Mouse (Mus musculus) right cerebral cortex, postnatal 10 days (tissue): ENCODE results near the gene Atp8a2.

Experiments used
- DNase-seq, 2 experiments: peaks; one replicate each; pipeline ENCODE4 v3.0.0; 2021; ENCODE audit warnings: low spot score in 2 of 2

The Atp8a2 gene

DNA sequence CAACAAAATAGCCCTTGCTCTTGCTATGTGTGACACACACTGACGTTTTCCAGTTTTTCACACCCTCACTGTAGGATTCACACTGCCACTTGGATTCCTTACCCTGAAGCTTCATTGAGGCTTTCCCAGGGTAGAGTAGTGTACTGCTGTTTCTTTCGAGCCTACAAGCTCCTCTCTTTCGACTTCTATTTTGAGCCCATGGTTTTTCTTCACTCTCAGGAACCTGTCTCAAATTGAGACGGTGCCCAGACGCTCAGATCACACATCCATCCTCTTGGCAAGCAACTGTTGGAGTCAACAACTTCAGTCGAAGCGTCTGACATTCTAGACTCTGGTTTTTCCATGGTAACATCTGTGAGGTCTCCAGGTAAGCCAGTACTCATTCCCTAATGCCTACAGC is at the start of gene Atp8a2:
Atp8a2 (minus strand) TSS at position 296 of the 400 bp plus-strand sequence.
- DNase-seq = peak; percentile 41 to 60

DNA sequence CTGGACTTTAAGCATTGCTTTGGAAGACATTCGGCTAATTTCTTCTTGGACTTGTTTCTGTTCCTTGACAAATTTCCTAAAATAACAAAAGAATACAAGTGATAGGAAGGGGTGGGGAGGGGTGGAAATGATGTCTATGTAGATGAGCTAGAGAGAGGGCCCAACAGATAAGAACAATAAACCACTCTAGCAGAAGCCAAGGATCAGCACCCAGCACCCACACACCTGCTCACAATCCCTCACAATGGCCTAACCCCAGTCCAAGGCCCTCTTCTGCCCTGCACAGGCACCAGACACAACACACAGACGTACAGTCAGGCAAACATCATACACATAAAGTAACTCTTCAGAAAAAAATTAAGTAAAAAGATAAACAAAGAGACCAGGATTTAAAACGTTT is 41.6 kb upstream of the Atp8a2 start:
- DNase-seq = no peak

DNA sequence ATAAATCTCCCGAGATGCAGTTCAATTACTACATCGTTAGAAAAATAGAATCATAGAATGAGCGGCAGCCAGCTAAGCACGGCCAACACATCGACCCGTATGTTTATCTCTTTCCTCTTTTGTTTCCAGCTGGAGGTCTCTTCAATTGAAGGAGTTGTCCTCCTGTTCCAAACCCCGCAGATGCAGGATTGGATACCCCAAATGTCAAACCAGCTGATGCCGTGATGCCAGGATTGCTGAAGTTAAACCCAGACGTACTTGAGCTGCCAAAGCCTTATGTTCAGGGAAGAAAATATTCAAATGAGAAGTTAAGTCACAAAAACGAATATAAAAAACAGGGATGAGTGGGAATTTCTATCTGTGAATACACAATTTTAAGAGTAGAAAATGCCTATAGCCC is 22.9 kb upstream of the Atp8a2 start:
- peak; percentile 46 to 67 for DNase-seq

DNA sequence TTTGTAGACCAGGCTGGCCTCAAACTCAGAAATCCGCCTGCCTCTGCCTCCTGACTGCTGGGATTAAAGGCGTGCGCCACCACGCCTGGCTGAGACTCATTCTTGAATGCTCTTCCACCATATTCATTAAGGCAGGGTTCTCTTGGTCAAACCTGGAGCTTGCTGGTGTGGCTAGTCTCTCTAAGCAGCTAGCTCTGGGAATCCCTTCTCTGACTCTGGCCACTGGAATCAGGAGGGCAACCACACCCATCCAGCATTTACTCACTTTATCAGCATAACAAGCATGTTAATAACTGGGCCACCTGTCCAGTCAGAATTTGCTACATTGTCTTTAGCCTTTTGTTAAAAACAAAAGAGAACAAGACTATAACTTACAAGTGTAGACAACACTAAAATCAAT is 20.6 kb upstream of the Atp8a2 start:
- no peak for DNase-seq

DNA sequence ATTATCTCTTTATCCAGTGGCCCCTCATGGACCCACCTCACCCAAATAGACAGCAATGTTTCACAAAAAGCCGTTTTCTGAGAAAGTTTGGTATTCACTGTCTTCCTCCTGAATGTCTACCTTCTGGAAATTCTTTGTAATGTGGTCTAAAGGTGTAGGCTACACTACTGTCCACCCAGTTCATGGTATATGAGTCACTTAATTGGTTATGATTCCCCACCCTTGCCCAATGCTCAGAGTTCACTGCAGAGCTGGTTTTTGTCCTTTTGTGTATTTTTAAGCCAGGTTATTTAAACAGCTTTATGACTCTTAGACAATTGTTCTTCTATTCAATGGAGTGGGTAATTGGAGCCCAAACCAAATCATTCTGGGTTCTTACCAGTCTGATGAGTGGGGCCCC is 19.1 kb upstream of the Atp8a2 start:
- DNase-seq = no peak

DNA sequence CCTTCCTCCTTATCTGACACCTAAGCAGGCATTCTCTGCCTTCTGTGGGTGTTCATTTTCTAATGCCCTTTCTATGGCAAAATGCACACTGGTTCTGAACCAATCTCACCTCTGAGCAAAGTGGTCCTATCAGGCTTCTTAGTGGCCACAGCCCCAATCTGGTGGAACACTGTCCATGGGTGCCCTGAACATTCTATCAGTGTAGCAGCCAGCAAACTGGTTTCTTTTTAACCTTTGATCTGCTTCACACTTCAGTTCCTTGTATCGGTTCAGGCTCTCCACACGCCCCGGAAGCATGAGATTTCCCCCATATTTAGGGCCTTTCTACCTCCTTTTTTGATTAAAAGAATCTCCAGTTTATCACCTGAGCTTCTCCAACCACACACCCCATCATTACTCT is 18.0 kb upstream of the Atp8a2 start:
- no peak for DNase-seq

DNA sequence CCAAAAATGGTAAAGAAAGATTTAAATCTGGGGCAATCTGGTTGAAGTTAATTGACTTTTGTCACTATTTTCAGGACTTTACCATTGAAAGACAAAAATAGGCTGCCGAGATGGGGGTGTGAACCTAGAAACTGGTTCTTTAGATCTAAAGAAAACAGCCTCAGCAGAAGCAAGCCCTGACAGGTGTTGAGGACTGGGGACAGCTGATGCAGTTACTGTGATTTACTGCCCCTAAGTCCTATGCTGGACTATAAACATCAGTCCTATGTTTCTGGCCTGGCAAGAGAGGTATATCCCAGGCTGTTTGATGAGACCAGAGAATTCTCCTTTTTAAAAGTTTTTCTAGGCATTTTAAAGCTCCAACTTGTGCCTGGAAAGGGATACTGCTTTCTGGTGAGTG is 17.1 kb upstream of the Atp8a2 start:
- no peak for DNase-seq

DNA sequence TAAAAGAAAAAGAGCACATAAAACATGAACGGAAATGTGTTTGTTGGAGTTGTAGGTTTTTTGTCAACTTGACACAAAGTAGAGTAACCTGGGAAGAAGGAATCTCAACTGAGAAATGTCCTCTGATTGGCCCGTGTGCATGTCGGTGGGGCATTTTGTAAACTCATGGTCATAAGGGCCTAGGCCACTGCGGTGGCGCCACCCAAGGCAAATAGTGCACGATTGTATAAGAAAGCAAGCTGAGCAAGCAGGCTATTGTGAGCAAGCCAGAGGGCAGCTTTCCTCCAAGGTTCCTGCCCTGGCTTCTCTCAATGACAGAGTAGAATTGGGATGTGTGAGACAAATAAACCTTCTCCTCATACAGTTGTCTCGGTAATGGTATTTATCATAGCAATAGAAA is 12.2 kb upstream of the Atp8a2 start:
- no peak for DNase-seq

DNA sequence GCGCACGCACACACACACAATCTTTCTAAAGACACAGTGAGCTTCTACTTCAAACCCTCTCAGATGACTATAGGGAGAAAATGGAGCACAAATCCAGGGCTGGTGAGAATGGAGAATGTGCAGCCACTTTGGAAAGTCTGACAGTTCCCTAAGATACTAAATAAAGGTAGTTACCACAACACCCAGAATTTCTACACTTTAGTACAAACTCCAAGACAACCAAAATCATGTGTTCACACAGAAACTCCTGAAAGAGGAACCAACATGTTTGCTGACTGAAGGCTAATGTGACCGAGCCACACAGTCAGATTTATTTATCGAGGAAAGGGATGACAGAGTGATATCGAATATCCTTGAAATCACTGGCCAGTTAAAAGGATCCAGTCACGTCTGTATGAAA is 8.0 kb upstream of the Atp8a2 start:
- DNase-seq = peak in 1 of 2 experiments; percentile 9

DNA sequence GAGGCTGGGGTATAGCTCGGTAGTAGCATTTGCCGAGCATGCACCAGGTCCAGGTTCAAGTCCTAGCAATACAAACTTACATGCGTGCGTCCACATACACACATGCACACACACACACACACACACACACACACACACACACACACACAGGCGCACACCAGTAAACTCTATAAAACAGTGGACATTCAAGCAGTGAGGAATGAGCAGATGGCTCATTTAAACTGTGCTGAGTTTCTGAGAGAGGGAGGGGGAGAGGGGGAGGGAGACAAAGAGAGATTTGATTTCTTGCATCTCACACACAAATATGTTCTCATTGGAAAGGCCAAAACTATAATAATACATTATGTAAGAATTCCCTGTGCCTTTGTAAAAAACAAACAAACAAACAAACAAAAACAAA is 980 bp downstream of the Atp8a2 start:
- DNase-seq = peak in 1 of 2 experiments; percentile 38

DNA sequence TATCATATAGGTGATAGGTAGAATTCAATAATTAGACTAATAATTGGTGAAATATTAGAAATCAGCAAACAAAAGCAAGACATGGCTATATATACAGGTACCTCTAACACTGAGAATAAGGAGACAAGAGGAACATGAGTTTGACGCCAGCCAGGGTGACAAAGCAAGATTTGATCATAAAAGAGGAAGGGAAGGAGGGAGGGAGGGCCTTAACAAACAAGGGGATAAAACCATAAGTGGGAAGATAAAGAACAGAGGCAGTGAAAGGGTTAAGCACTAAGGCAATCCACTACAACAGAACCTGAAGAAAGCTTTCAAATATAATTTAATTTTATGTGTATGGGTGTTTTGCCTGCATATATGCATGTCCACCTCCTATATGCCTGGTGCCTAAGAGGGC is 2.4 kb downstream of the Atp8a2 start:
- no peak for DNase-seq

DNA sequence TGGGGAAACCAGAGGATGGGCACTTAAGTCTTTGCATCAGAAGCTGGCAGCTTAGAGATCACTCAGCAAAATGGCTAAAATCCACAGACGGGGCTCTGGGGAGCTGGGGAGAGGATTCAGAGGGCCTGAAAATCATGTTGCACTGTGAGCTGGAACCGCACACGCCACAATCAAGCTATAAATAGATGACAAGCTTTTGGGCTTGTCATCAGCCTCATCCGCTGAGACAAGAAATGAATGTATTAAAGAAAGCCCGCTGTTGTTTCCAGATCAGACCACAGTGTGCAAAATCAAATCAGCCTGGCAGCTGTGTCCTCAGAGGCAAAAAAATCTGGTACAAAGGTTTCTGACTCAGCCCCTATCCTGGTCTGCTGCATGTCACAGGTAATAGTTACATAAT is 7.2 kb downstream of the Atp8a2 start:
- no peak for DNase-seq

DNA sequence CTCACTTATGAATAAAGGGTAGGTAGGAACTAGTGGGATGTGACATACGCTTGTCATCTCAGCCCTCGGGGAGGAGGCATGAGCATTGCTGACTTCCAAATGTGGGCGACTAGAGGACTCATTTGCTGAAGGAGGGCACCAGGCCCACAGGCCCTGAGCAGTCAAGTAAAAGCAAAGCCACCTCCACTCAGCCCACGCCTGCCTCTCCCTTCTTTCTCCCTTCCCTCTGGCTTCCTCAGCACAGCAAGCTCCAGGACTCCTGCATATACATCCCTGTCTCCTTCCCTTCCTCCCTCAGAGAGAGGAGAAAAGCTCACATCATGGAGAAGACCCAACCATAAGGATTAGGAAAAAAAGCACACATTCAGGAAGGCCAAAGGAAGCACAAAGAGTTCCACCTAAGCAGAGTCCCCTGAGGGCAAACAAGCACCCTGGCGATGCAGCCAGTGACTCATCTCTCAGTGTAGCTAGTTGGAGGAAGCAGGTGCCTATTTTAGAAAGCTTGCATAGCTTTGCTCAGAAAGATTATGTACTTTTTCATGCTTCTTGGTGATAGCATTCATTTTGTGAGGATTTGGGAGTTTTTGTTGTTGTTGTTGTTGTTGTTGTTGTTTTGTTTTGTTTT is 8.7 kb downstream of the Atp8a2 start:
- DNase-seq = no peak

DNA sequence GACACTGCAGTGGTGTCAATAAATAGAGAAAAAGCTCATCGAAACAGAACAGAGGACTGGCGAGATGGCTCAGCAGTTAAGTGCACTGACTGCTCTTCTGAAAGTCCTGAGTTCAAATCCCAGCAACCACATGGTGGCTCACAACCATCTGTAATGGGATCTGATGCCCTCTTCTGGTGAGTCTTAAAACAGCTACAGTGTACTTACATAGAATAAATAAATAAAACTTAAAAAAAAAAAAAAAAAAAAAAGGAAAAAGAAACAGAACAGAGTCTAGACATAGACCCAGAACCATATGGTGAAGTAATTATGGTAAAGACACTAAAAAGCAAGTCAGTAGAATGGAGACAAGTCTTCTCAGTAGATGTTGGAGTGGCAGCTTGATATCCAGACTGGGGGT is 15.7 kb downstream of the Atp8a2 start:
- DNase-seq = no peak

DNA sequence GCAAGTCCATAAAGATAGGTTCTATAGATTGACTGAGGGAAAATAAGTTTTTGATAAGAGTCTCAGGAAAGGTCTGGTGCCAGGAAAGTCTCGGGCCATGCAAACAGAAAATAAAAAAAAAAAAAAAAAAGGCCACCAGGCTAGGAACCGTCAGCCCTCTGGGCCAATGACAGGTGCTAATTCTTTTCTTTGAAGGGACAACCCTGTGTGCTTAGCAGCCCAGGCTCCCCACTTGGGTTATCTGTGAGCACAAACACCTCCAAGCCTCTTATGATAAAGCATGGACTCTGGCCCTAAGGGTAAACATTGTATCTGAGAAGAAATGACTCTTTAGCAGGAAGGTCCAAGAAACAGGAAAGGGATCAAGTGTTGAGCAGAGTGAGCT is 18.4 kb downstream of the Atp8a2 start:
- no peak for DNase-seq

DNA sequence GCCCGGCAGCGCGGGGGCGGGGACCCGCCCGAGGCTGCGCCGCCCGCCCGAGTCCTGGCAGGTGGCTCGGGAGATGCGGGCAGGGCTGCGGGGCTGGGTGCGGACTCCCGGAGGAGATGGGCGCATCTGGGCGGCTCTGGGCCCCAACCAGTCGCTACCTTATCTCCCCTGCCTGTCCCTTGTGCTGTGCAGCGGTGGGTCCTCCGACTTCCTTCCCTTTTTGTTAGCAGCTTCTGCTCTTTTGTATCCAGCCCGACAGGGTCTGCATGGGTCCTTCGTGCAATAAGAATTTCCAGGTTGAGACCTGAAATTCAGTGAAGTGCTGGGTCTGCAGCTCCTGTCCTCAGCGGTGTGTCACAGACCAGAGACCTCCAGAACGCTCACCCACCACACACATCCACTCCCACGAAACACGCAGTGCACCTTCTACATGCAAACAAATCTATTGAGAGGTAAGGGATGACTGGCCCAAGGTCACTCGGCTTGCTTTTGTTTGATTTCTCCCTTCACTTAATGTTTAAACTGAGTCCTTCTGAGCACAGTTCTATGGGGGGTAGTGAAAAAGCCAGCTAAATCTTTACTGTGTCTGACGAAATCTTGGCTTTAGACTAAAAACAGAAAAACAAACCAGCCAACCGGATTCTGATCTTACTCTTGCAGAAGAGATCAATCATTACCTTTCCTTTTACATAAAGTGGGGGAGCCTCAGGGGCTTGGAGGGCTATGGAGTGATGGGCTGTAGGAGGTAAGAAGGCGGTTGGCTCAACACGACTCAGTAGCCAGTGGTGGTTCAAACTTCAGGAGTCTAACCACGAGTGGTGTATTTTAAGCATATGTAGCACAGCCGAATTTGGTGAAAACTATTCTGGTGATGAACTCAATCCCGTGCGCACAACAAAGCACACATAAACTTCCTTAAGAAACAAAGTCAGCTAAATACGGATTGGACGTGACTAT is 19.1 kb downstream of the Atp8a2 start:
- peak; percentile 58 to 62 for DNase-seq

DNA sequence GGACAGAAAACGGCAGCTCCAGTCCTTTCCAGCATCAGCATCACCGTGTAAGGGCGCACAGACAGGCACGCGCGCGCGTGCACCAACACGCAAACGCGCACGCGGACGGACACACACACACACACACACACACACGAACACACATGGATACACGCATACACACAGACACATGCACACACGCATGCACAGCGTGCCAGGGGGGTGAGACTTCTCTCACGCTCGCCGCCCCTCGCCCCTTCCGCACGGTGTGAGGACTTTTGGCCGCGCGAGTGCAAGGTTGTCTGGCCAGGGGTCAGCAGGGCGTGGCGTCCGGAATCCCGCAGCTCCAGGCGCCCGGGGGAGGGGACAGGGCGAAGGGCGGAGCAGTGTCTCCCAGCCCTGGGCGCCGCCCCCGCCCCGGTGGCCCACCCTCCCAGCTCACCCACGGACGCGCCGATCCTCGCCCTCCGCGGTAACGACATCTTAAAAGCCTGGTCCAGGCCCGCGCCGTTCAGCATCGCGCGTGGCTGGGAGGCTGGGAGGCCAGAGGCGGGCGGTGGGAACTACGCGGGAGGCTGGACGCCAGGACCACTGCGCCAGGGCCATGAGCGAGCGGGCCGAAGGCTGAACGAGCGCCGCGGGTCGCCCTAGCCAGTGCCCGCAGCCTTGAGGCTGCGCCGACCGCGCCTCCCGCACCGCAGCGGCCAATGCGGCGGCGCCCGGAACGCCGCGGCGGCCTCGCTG is 19.9 kb downstream of the Atp8a2 start:
- DNase-seq = peak; percentile 82 to 89

DNA sequence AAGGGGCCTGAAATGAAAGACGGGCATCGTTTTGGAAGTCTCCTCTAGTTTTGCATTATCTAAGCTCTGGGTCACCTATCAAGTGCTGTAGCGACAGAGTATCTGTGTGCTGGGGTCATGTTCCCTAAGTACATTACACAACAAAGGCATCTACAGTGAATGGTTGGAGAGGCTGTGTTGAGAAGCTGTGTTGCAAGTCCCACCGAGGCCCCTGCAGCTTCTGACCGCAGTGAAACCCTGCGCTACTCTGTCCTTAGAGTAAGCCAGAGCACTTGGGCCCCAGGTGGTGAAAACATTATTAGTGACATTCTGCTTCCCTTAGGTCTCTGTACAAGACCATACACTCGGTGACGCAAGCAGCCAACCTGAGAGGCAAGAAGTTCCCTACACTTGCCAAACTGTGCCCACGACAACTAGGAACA is 20.5 kb downstream of the Atp8a2 start:
- DNase-seq = no peak

DNA sequence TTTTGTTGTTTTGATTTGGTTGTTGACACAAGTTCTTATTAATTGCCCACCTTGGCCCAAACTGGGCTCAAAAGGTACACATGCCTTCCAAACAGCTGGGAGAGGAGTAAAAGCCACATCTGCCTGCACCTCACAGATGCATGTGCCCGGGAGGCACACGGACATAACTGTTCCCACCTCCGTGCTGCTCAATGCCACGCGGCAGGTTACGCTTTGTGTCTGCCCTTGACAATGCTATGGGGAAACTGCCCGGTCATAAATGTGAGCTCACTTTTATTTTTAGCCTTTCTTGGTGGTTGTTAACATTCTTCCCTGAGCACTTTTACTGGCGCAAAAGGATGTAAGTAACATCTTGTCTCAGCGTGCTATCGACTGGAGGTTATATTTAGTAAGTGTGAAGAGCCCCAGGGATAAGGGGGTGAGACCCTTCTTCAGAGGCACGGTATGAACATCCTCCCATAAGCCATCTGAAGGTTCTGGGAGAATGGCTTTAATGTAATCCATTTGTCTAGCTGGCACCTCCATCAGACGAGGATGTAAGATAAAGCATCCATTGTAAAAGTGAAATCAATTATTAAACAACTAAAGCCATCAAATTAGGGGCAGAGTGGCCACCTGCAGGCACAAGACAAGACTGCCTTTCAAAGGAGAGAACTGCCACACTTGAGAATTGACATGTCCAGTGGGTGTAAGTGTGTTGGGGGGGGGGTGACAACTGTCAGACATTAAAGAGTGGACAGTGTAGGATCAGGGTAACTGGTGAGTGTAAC is 24.5 kb downstream of the Atp8a2 start:
- DNase-seq = no peak

DNA sequence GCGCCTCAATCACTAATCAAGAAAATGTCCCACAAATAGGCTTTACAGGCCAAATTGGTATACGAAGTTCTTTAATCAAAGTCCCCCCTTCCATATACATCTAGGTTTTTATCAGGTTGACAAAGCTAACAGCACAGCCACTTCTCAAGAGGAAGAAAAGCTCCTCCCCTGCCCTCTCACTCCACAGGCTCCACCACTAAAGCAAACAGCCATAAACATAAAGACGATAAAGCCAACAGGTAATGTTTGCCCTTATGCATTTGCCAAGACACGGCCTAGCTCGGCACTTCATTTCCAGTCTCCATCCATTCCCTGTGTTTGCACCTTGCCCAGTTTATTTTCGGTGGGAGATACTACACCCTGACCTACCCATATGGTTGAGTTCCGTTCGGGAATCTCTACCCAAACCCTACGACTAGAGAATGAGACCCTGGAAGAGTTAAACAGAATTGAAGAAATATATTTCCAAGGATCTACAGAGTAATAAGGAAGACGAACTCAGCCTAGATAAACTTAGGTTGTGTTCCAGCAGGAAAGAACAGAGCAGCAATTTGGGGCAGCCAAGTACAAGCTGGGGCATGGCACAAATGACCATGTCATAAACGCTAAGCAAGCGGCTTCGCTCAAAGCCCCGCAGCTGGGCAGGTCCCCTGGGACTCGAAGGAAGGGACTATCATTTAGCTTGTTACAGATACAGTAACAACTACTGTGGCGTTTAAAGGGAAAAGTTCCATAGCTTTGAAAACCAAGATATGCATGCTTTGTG is 26.0 kb downstream of the Atp8a2 start:
- no peak for DNase-seq

DNA sequence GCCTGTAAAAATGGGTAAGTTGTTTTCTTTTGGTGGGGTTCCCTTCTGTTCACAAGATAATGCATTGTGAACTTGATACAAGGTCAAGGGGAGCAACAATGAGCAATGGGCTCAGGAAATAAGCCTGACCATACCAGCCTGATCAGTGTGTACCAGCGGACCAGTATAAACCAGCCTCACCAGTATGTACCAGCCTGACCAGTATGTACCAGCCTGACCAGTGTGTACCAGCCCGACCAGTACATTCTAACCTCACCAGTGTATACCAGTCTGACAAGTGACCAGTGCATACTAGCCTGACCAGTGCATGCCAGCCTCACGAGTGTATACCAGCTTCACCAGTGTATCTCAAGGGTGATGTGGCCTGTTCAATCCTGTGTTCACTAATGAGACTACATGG is 33.6 kb downstream of the Atp8a2 start:
- no peak for DNase-seq
